Mouse (Mus musculus) regulatory T cell (primary cell): ENCODE measurements around the gene Cldn6.

ENCODE experiments used
- in situ Hi-C: fragments of 300-600 bp; cut with MboI, MseI; formaldehyde crosslinking; loops from one replicate; pipeline ENCODE4 v1.15.1; 2025; ENCODE audit warnings: high pct_unique_total_duplicates

Gene Cldn6

DNA sequence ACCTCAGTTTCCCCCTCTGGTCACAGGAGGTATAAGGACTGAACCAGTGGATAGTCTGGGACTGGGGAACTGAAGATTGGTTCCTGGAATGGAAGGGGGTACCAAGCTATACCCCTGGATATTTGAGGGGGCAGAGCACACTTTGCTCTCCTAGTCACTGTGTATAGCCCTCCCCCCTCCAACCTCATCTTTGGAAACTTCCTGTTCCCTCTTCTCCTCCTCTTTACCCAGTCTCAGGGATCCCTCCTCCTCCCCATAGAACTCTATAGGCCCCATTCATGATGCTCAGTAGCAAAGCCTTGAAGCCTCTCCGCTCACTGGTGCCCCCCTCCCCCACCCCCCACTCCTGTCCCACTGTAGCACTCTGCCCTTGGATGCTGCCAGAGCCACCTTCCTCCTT lies 40.4 kb downstream of the Cldn6 start:
- in situ Hi-C loops, result loop anchor here (10.0 kb wide), 1 partner anchor 1645 kb away; no protein-coding TSS in a partner anchor

DNA sequence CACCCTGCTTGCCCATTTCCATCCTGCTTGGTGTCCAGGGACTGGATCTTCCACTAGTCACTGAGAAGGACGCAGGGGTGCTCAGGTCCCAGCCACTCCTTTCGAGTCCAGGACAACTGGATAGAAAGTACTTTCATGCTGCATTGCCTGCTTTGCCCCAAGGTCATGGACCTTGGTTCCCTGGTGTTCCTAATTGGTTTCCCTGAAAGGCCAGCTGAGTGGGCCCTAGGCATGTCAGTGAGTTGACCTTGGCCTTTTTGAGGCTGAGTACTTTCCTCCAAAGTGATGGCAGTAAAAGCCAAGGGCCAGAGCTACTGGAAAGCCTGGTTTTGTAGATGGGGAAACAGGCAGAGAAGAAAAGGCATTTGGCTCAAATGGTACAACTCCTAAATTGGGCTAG lies 42.8 kb downstream of the Cldn6 start:
- in situ Hi-C loops, result no loop called here

DNA sequence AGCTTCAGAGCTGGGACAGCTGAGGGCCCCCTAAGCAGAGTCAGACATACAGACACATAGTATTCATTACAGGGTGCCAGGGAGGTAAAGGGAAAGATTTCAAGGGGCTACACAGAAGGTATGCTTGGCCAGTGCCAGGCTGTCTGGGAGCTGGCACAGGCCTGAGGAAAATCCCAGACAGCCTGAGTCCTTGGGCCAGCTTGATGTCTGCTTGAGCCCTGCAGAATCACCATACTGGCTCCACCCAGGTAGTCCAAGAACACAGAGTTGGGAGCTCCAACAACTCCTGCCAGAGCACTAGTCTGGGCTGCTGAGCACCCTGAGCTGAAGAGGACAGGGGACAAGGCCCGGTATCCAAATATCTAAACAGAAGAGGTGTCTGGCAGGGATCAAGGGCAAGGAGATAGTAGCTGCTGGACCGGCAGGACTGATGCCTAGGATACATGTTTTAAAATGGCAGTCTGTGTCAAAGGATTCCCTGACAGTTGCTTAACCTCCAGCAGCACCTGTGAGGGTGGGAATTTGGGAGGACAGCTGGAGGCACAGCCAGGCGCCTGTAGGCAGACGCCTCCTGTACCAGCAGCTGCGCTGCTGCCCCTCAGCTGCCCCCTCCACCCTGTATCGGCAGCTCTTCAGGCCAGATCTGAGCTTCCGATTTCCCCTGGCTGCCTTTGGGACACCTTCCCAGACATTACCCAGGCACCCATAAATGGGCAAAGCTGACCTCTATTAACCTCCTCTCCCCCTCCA lies 43.5 kb downstream of the Cldn6 start, which contains the start of gene 1520401A03Rik:
1520401A03Rik (minus strand) TSS at position 408 of the 750 bp plus-strand sequence.
- in situ Hi-C loops, result no loop called here

DNA sequence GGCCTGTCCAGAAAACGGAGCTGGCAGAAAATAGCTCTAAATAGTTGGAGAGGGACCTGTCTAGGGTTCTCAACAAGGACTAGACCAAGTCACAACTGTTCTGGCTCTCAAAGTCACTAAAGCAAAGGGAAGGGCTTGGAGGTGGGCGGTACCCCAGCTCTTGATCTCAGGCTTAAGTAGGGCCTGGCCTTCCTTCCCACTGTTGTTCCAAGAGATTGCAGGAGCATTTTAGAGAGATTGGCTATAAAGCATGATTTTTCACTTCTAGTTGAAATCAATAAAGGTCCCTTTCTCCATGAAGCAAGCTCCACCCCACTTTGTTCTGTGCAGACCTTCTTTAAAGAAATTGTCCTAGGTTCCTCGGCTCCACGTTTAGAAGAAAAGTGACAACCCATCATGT lies 46.4 kb downstream of the Cldn6 start:
- in situ Hi-C loops, result no loop called here

DNA sequence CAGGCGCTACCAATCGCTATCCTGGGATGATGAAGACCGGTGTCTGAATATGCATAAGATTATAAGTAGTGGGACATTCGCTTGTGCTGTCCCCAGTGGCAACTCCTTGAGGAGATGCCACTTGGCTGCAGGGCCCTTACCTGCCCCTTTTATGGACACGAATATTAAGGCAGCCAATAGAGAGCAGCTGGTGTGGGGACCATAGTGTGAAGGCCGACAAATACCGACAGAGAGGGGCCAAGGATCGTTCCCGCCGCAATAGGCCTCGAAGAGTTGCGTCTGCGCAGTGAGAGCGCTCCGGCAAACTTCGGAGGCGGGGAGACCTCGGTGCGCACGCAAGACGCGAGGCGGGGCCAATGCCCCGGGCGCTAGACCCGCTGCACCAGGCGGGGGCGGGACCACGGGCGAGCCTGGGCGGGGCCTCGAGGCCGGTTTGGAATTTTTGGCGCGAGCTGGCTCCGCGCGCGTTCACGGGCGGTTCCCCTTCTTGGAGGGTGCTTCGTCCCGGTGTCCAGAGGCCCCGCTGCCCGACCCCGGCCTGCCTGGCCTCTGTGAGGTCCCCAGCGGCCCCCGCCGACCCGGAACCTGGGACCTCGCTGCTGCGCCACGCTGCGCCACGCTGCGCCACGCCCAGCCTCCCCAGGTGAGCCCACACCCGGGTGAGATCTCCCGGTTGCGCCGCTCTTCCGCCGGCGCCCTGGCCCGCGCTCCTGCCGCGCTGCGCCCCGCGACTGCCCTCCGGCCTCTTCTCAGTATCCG lies 47.1 kb downstream of the Cldn6 start, which contains the start of gene Pkmyt1:
Pkmyt1 (plus strand) TSS at position 338 of the 759 bp plus-strand sequence.
- in situ Hi-C loops, result no loop called here

DNA sequence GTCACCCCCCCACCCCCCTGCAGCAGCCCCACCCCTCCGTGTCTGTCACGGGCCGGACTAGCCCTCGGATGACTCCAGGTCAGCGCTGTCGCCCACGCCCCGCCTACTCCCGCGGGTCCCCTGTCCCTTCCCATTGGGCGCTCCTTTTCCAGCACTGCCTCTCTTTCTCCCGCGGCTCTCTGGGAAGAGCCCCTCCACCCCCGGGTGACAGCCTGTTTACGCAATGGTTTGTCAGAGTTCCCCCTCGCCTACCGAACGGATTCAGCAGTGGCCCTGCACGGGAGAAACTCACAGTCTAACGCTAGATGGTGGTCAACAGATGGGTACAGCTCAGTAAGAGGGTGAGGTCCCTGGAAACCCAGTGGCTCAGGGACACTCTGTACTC lies 47.7 kb downstream of the Cldn6 start:
- in situ Hi-C loops, result no loop called here

DNA sequence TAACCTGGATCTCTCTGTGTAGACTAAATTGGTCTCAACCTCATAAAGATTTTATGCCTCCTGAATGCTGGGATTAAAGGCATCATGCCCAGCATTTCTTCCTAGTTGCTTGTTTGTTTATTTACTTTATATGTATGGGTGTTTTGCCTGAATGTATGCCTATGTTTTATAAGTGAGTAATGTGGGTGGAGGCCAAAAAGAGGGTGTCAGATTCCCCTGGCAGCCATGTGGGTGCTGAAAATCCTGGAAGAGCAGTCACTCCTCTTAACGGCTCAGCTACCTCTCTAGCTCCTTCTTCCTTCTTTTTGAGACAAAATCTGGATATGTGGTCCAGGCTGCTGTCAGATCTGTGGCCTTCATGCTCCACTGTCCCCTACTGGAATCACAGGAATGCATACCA lies 51.4 kb downstream of the Cldn6 start:
- in situ Hi-C loops, result no loop called here
